Mouse (Mus musculus) limb, embryonic 12.5 days (tissue): ENCODE results near the gene Mapk12. TPM values are rescaled to one million over a fixed set of nuclear protein-coding genes. Genes with fewer than 3 reads are reported as not detected.

Source experiments
- ATAC-seq: fragments of 200-750 bp; cut with Nextera tagmentation; 2 replicates; pipeline ENCODE4 v1.8.0; 2017; ENCODE audit warnings: low read depth, moderate TSS enrichment; ENCODE audit not compliant: insufficient number of reproducible peaks, insufficient read depth, low FRiP score, low TSS enrichment
- H3K27ac ChIP-seq: fragments of 300-500 bp; sonication (generic); 2 replicates; pipeline ENCODE4 v1.5.1; 2016; ENCODE audit warnings: mild to moderate bottlenecking, moderate library complexity
- H3K27me3 ChIP-seq: fragments of 300-500 bp; sonication (generic); 2 replicates; pipeline ENCODE4 v1.6.1; 2016; ENCODE audit warnings: mild to moderate bottlenecking, moderate library complexity
- H3K36me3 ChIP-seq: fragments of 300-500 bp; sonication (generic); 2 replicates; pipeline ENCODE4 v1.6.1; 2016; ENCODE audit warnings: mild to moderate bottlenecking, moderate library complexity
- H3K4me1 ChIP-seq: fragments of 300-500 bp; sonication (generic); replicated peaks from 2 replicates; pipeline ENCODE4 v1.6.1; 2016
- H3K4me2 ChIP-seq: fragments of 300-500 bp; sonication (generic); 2 replicates; pipeline ENCODE4 v1.6.1; 2016; ENCODE audit warnings: mild to moderate bottlenecking, moderate library complexity
- H3K4me3 ChIP-seq: fragments of 300-500 bp; sonication (generic); replicated peaks from 2 replicates; pipeline ENCODE4 v1.5.1; 2016; ENCODE audit warnings: mild to moderate bottlenecking
- H3K9ac ChIP-seq: fragments of 300-500 bp; sonication (generic); replicated peaks from 2 replicates; pipeline ENCODE4 v1.6.1; 2016; ENCODE audit warnings: mild to moderate bottlenecking, moderate library complexity
- H3K9me3 ChIP-seq: fragments of 300-500 bp; sonication (generic); 2 replicates; pipeline ENCODE4 v1.6.1; 2016; ENCODE audit warnings: mild to moderate bottlenecking, moderate library complexity
- WGBS: fragments of 180-500 bp; shearing (Covaris S2); methylation state at CpG from one replicate; pipeline ENCODE4 v1.1.7; 2016; 5-methylcytosine and 5-hydroxymethylcytosine counted together
- polyA plus RNA-seq: library from polyadenylated mRNA; unstranded; fragments of >200 nt; fragmentation: Nextera tagmentation; extraction: Ambion mirVana; gene quantifications from 2 replicates; pipeline ENCODE4 v1.2.1, GENCODE M21; 2016

Gene Mapk12
- polyA plus RNA-seq: 8.9 and 9.3 TPM in 2 replicates

DNA sequence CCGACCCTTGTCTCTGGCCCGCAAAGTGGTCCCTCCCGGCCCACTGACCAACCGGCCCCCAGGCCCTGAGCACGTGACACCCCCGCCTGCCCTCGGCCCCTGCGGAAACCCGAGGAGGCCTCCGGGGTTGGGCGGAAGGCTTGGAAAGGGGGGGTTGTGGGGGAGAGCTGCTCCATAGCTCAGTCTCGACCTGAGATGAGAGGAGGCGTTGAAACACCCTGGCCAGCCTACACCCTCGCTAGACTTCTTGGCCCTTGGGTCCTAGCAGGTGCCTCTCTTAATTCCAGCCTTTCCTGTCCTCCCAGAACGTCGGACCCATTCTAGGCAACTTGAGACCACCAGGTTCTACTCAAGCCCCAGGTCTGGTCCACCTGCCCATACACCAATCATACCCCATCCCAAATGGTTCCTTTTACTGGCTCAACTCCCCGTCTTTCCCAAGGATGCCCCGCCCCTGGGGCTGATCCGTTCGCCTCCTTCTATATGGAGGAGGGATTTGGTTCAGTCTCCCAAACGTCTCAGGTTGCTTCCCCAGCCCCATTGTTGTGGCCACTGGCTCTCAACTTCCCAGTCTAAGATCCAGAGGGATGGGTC, at the start of gene Mapk12:
Gene Mapk12 (minus strand): TSS at position 45 of the 594 bp plus-strand sequence.
- Histone ChIP-seq H3K4me3 (peak within 1 kb of the TSS; percentile 59), H3K4me2 (peak within 1 kb of the TSS; percentile 97), H3K9me3 (no peaks in the 10 kb centered on the region), H3K27me3 (peaks cover 54% of the 10 kb centered on the region), H3K4me1 (peaks cover 24% of the 10 kb centered on the region), H3K36me3 (no peaks in the 10 kb centered on the region; the same call in 1 of the 2 replicates), H3K9ac (peak within 1 kb of the TSS; percentile 67), H3K27ac (no peak within 1 kb of the TSS)
- ATAC-seq: peak; percentile 27; the same call in 1 of the 2 replicates
- 0% methylated on average over 21 of the region's 21 CpGs for WGBS

DNA sequence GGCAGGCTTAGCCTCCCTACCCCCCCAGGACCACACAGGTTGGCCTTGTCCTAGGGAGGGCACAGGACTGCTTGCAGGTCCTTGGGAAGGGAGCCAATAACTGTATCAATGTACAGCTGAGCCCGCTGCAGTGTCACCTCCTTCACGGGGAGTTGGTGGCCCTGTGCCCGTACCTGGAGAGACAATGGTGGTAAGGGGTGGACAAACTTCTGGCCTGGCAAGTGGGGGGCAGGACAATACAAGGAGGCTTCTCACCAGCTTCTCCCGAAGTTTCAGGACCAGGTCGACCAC, 44.4 kb upstream of the Mapk12 start:
- H3K4me1 ChIP-seq: peaks cover 24% of the 10 kb centered on the region
- H3K9ac ChIP-seq: no peak overlapping the region
- no peak for ATAC-seq
- no peak overlapping the region for H3K27ac ChIP-seq
- H3K4me2 ChIP-seq: no peak overlapping the region
- H3K36me3 ChIP-seq: peaks cover 56% of the 10 kb centered on the region
- H3K27me3 ChIP-seq: no peaks in the 10 kb centered on the region
- H3K4me3 ChIP-seq: no peak overlapping the region
- WGBS: 83% methylated on average over 5 of the region's 5 CpGs
- no peaks in the 10 kb centered on the region for H3K9me3 ChIP-seq

DNA sequence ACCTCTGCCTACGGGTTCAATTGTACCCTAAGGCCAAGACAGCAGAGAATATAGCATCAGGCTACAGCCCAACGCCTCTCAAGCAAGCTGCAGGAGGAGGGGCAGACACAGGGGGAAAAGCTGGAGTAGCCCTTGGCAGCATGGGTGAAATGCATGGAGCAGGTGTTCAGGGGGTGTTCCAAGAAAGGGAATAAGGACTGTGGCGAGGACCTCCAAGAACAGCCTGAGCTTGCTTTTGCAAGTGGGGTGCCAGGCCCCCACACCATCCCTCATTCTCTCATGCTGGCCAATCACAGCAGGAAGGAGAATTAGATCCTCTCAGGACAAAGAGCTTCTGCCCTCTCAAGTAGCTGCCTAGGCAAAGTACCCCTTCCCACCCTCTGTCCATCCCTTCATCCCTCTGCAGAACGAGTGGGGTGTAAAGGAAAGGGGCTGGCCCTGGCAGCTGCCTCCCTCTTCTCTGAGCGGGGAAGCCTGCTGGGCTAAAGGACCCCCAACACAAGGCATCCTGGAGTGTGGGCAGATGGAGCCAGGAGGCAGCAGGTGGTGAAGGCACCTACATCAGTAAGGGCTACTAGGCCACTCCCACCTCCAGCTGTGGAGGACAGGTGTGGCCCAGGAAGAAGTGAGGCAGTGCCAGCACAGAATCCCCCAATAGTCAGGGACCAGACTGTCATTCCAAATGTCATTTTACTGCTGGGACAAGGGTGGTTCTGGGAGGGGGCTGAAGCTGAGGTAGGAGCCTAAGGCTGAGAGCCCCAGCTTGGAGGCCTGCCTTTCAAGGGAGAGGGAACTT, 43.8 kb upstream of the Mapk12 start:
- H3K9ac ChIP-seq: no peak overlapping the region
- ATAC-seq: no peak
- WGBS: 58% methylated on average over 5 of the region's 5 CpGs
- H3K4me1 ChIP-seq: peaks cover 28% of the 10 kb centered on the region
- no peak overlapping the region for H3K27ac ChIP-seq
- peaks cover 51% of the 10 kb centered on the region for H3K36me3 ChIP-seq
- H3K27me3 ChIP-seq: no peaks in the 10 kb centered on the region
- no peak overlapping the region for H3K4me2 ChIP-seq
- no peak overlapping the region for H3K4me3 ChIP-seq
- H3K9me3 ChIP-seq: no peaks in the 10 kb centered on the region

DNA sequence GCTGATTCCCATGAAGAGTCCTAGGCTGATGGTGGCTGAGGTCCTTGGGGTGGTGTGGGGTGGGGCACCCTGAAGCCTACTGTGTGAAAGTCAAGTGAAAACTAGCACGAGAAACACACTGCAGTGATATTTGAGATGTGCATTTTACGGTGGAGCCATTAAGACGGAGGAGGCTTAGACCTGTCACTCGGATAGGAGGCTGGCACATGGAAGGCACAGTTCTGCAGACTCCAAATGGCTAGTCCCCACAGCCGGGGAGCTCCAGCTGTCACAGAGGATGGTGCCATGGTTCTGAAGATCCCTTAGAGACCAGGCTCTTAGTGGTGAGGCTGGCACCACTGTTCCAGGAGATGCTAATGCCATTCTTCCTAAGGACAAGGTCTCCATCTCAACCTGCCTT, 42.3 kb upstream of the Mapk12 start:
- no peak for ATAC-seq
- Histone ChIP-seq H3K9ac (no peak overlapping the region), H3K4me2 (no peak overlapping the region), H3K4me1 (peaks cover 43% of the 10 kb centered on the region), H3K4me3 (no peak overlapping the region), H3K27me3 (no peaks in the 10 kb centered on the region), H3K9me3 (no peaks in the 10 kb centered on the region), H3K36me3 (peaks cover 36% of the 10 kb centered on the region), H3K27ac (peak overlapping the region; percentile 25; the same call in 1 of the 2 replicates)
- WGBS: 45% methylated on average over 5 of the region's 5 CpGs

DNA sequence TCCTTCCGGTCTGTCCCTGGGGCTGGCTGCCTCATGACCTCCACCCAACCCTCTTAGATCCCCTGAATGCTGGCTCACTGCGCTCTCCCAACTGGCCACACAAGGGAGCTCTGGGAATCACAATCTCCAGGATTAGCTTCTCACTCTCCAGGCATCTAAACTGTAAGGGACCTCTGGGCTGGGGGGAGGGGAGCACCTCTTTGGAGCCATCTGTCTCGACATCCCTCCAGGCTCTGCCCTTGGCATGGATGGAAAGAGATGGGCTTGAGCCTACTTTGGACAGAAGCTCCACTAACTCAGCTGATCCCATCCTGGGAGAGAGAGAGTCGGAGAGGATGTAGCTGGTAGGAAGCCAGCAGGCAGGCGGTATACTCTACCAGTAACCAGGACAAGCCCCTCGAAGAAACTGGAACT, 41.8 kb upstream of the Mapk12 start:
- WGBS: 32% methylated on average over 6 of the region's 6 CpGs
- H3K27ac ChIP-seq: peak overlapping the region; percentile 25; the same call in 1 of the 2 replicates
- no peak overlapping the region for H3K4me3 ChIP-seq

DNA sequence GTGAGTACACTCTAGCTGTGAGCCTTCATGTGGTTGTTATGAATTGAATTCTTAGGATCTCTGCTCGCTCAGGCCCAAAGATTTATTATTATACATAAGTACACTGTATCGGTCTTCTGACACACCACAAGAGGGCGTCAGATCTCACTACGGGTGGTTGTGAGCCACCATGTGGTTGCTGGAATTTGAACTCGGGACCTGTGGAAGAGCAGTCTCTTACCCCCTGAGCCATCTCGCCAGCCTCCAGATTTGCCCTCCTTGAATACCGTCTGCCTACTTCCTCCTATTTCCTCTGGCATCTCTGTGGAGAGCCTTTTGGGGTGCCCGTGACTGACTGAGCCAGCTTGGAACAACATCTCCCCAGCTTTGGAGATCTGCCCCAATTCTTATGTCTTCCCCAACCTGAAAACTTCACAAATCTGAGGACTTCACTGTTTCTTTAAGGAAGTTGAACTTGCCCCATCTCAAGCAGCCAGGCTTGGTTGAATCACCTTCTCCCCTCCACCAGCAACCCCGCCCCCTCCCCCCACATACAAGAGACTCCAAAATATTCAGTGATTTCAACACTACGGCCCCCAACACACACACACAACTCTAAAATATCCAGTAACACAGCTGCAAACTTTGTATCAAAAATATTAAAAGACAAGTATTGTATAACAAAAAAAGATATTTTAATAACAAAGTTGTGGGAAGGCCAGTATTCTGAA, 41.2 kb upstream of the Mapk12 start:
- Histone ChIP-seq H3K27ac (no peak overlapping the region), H3K4me3 (peak overlapping the region; percentile 89), H3K27me3 (no peaks in the 10 kb centered on the region), H3K9me3 (no peaks in the 10 kb centered on the region), H3K36me3 (peaks cover 25% of the 10 kb centered on the region), H3K4me2 (peak overlapping the region; percentile 93), H3K4me1 (peaks cover 54% of the 10 kb centered on the region), H3K9ac (no peak overlapping the region)
- no peak for ATAC-seq
- 76% methylated on average over 10 of the region's 10 CpGs for WGBS

More for the DNA sequence above, 41.8 kb upstream of the Mapk12 start:
- no peaks in the 10 kb centered on the region for H3K27me3 ChIP-seq
- 0 out of 2 replicates have a peak overlapping the region, but pooled peaks have one; percentile 34 for H3K9ac ChIP-seq
- peaks cover 31% of the 10 kb centered on the region for H3K36me3 ChIP-seq
- no peak overlapping the region for H3K4me2 ChIP-seq
- H3K4me1 ChIP-seq: peaks cover 48% of the 10 kb centered on the region
- ATAC-seq: no peak
- H3K9me3 ChIP-seq: no peaks in the 10 kb centered on the region

DNA sequence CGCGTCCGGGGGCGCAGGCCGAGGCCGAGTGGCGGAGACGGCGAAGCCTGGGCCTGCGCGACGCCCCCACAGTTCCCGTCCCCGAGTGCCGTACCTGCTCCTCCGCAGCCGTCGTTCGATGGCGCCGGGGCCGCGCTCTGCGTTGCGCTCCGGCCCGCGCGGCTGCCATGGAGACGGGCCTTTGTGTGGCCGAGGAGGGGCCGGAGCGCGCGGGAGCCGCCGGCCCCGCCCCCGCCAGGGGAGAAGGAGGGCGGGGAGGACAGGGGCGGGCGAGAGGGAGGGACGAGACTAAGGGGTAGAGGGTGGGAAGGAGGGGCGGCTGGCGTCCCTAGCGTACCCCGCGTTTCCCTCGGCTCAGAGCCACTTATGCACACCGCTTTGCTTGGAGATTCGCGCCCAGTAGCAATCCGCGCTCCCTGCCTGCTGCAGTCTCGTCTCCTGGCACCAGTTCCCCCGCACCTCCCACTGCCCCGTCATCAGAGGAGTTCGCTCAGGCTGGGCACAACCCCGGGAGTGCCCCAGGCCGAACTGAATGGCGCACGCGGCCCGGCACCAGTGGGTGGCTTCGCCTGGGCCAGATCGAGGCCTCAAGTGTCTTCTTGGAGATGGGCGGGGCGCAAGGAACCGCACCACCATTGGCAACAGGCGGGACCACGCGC, 40.2 kb upstream of the Mapk12 start, which contains the start of gene Plxnb2:
Gene Plxnb2 (minus strand): TSS at position 218 of the 659 bp plus-strand sequence.
- H3K4me1 ChIP-seq: peaks cover 63% of the 10 kb centered on the region
- H3K36me3 ChIP-seq: peaks cover 14% of the 10 kb centered on the region
- H3K9me3 ChIP-seq: no peaks in the 10 kb centered on the region
- peak; percentile 83 for ATAC-seq
- H3K27ac ChIP-seq: peak within 1 kb of the TSS; percentile 92
- H3K4me3 ChIP-seq: peak within 1 kb of the TSS; percentile 89
- H3K9ac ChIP-seq: peak within 1 kb of the TSS; percentile 91
- peak within 1 kb of the TSS; percentile 93 for H3K4me2 ChIP-seq
- H3K27me3 ChIP-seq: no peaks in the 10 kb centered on the region
- under 1% methylated on average over 66 of the region's 72 CpGs for WGBS

DNA sequence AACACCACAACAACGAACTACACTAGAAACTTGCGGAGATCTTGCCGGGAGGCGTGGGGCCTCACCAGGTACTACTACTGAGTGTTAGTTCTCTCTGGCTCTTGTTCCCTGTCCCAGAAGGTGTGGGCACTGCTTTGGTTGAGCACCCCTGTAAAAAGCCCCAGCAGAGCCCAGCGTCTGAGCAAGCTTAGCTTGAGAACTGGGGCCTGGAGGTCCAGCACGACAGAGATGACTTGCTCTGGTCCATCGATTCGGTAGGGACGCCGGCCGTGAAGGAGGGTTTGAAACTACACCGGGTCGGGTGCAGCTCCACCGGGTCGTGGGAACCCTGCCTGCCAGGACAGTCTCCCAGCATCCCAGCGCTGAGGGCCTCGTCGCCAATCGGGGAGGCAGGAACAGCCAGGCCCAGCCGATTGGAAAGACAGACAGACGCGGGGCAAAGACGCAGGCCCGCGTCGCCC, 39.6 kb upstream of the Mapk12 start:
- Histone ChIP-seq H3K27ac (peak overlapping the region; percentile 92), H3K27me3 (no peaks in the 10 kb centered on the region), H3K4me3 (peak overlapping the region; percentile 89), H3K4me2 (peak overlapping the region; percentile 93), H3K9me3 (no peaks in the 10 kb centered on the region), H3K4me1 (peaks cover 64% of the 10 kb centered on the region), H3K36me3 (peaks cover 8% of the 10 kb centered on the region; the same call in 1 of the 2 replicates), H3K9ac (peak overlapping the region; percentile 91)
- ATAC-seq: no peak
- 1% methylated on average over 26 of the region's 26 CpGs for WGBS

DNA sequence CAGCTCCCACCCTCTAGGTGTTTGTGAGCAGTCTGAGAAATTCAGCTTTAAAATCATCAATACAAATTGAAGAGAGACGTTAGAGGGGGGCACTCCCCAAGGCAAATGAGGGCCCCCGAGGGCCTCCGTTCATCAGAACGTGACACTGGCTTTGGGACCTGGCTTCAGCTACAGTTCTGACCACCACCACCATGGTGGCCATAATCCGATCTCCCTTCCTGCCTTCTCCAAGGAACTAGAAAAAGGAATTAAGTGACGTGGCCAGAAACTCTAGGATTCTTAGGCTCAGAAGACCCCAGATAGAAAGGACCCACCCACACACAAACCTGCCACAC, 39.1 kb upstream of the Mapk12 start:
- peak overlapping the region; percentile 93 for H3K4me2 ChIP-seq
- 7% methylated on average over 6 of the region's 6 CpGs for WGBS
- peaks cover 5% of the 10 kb centered on the region; the same call in 1 of the 2 replicates for H3K36me3 ChIP-seq
- H3K27me3 ChIP-seq: no peaks in the 10 kb centered on the region
- peaks cover 64% of the 10 kb centered on the region for H3K4me1 ChIP-seq
- H3K9me3 ChIP-seq: no peaks in the 10 kb centered on the region
- ATAC-seq: no peak
- H3K27ac ChIP-seq: peak overlapping the region; percentile 92
- H3K9ac ChIP-seq: peak overlapping the region; percentile 91
- H3K4me3 ChIP-seq: peak overlapping the region; percentile 89

DNA sequence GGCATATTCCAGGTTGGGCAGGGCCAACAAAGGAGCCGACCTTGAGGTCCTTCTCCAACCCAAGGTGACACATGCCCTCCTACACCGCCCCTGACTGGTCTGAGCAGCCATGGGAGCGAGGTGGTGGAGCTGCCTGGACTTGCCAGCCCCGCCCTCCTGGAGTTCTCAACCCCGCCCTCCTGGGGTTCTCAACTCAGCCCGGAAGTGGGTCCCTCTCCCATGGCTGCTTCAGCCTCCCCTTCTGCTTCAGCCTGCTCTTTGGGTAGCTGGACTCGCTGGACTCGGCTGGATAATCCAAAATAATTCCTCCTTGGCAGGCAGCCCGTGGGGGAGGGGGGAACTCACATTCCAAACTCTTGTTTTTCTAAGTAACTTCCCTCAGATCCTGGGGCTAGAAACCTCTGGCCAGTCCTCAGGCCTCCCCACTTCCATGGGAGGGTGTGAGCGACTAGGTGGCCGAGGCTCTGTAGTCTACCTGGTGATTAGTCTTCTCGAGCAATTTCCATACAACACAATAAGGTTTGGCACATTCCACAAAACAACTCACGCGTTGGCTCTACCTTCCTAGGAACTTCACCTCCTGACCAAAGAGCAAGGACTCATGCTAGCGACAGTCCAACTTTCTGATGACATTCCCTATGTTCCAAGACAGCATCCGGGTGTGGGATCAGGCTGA, 38.6 kb upstream of the Mapk12 start:
- peak overlapping the region; percentile 93 for H3K4me2 ChIP-seq
- no peaks in the 10 kb centered on the region; the same call in 1 of the 2 replicates for H3K36me3 ChIP-seq
- no peaks in the 10 kb centered on the region for H3K27me3 ChIP-seq
- H3K27ac ChIP-seq: peak overlapping the region; percentile 92
- peak overlapping the region; percentile 91 for H3K9ac ChIP-seq
- H3K9me3 ChIP-seq: no peaks in the 10 kb centered on the region
- peak; percentile 44; the same call in 1 of the 2 replicates for ATAC-seq
- peak overlapping the region; percentile 89 for H3K4me3 ChIP-seq
- H3K4me1 ChIP-seq: peaks cover 69% of the 10 kb centered on the region
- WGBS: 2% methylated on average over 16 of the region's 16 CpGs
